Mouse (Mus musculus): ENCODE data around the gene Fam174a.

GRCm38 (mm10) chr1:95323004-95323403, 9.6 kb downstream of the Fam174a start:
- TF ChIP-seq POLR2A (IDR thresholded peaks at IDR 0.05; ENCODE audit: insufficient read length, low read depth) (no peak), MAX (IDR thresholded peaks at IDR 0.05; ENCODE audit: low read depth) (no peak), USF1 (IDR thresholded peaks at IDR 0.05; ENCODE audit: low read depth) (no peak), E2F4 (IDR thresholded peaks at IDR 0.05; ENCODE audit: insufficient read depth) (no peak), POLR2AphosphoS2 (IDR thresholded peaks at IDR 0.05; ENCODE audit: insufficient read length, low read depth) (no peak), MYOD1 (IDR thresholded peaks at IDR 0.05; ENCODE audit: control insufficient read depth in 1 of 3, insufficient read length in 2 of 3, low read depth in 2 of 3) (no peak), TCF3 (IDR thresholded peaks at IDR 0.05; ENCODE audit: insufficient read length, low read depth) (no peak), REST (IDR thresholded peaks at IDR 0.05; ENCODE audit: insufficient read depth, insufficient read length) (no peak)
